In the genomic region with DNA sequence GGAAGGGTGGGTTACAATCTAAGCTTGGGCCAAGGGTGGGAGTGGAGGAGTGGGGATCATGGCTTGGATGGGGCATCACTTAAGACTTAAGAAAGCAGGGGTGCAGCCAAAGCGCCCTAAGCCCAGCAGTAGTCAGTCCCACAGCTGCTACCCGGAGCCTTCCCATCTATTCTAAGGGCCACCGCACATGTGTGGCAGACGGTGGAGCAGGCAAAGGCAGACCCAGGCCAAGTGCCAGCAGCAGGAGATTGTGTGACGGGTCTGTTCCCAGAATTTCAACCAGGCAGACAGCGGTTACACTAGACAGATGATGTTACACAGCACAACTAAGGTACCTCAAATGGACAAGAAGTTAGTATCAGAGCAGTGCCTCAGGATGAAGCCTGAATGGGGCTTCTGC, we compare ENCODE assay signal across 13 mouse cellular contexts.
"Had no signal": no experiment of that assay in that cellular context is flagged by ENCODE, and none has a peak within 500 bp of the region (broad histone marks: within the 10 kb centered on the region; RNA-seq: fewer than 3 reads in every experiment).

No protein-coding gene starts in this region.

- ATAC-seq: lung, postnatal 0 days; midbrain, embryonic 13.5 days had no signal

- DNase-seq: kidney, postnatal 14 days; lung, adult 2 months; lung, postnatal 36 days; right cerebral cortex, postnatal 14 days; thymus, adult 2 months; thymus, postnatal 25 days had no signal

- H3K27ac ChIP-seq: kidney, embryonic 15.5 days; left cerebral cortex, adult 2 months; limb, embryonic 12.5 days; liver, embryonic 14.5 days; midbrain, embryonic 13.5 days; stomach, embryonic 15.5 days had no signal

- H3K9me3 ChIP-seq: kidney, embryonic 15.5 days; limb, embryonic 12.5 days; midbrain, embryonic 13.5 days; stomach, embryonic 15.5 days had no signal

- H3K27me3 ChIP-seq: kidney, embryonic 15.5 days; limb, embryonic 12.5 days; midbrain, embryonic 13.5 days; stomach, embryonic 15.5 days had no signal

- H3K4me2 ChIP-seq: kidney, embryonic 15.5 days; limb, embryonic 12.5 days; midbrain, embryonic 13.5 days; stomach, embryonic 15.5 days had no signal

- H3K4me1 ChIP-seq: limb, embryonic 12.5 days; midbrain, embryonic 13.5 days; stomach, embryonic 15.5 days had no signal

- H3K4me3 ChIP-seq: kidney, embryonic 15.5 days; left cerebral cortex, adult 2 months; limb, embryonic 12.5 days; midbrain, embryonic 13.5 days; stomach, embryonic 15.5 days had no signal

- H3K9ac ChIP-seq: kidney, embryonic 15.5 days; limb, embryonic 12.5 days; liver, embryonic 14.5 days; midbrain, embryonic 13.5 days; stomach, embryonic 15.5 days had no signal

- H3K36me3 ChIP-seq: kidney, embryonic 15.5 days; limb, embryonic 12.5 days; midbrain, embryonic 13.5 days; stomach, embryonic 15.5 days had no signal
